Mouse (Mus musculus) ES-CJ7 (cell line): ENCODE measurements around the gene Lsamp.

Source experiments
- DNase-seq: peaks from one replicate; pipeline ENCODE4 v3.0.0; 2011; ENCODE audit warnings: low read depth, low spot score

The Lsamp gene

GRCm38 (mm10) chr16:41210055-41210454, 1225.9 kb downstream of the Lsamp start:
- no peak for DNase-seq

GRCm38 (mm10) chr16:41235829-41236228, 1251.7 kb downstream of the Lsamp start:
- no peak for DNase-seq

GRCm38 (mm10) chr16:41242841-41243240, 1258.7 kb downstream of the Lsamp start:
- no peak for DNase-seq

GRCm38 (mm10) chr16:41244711-41245110, 1260.5 kb downstream of the Lsamp start:
- peak; percentile 26 for DNase-seq

- DNase-seq = peak; percentile 58
Observed at GRCm38 (mm10) chr16:41258145-41259035, 1274.2 kb downstream of the Lsamp start.

GRCm38 (mm10) chr16:41275999-41276671, 1292.0 kb downstream of the Lsamp start:
- no peak for DNase-seq

- DNase-seq = no peak
Observed at GRCm38 (mm10) chr16:41317992-41318391, 1333.8 kb downstream of the Lsamp start.

GRCm38 (mm10) chr16:41343431-41343830, 1359.3 kb downstream of the Lsamp start:
- DNase-seq = no peak

- DNase-seq = no peak
Observed at GRCm38 (mm10) chr16:41365138-41365537, 1381.0 kb downstream of the Lsamp start.

GRCm38 (mm10) chr16:41383702-41384101, 1399.5 kb downstream of the Lsamp start:
- DNase-seq = no peak

- DNase-seq = no peak
Observed at GRCm38 (mm10) chr16:41384288-41384687, 1400.1 kb downstream of the Lsamp start.

- DNase-seq = peak; percentile 28
Observed at GRCm38 (mm10) chr16:41408850-41409249, 1424.7 kb downstream of the Lsamp start.

GRCm38 (mm10) chr16:41410671-41411070, 1426.5 kb downstream of the Lsamp start:
- DNase-seq = no peak

GRCm38 (mm10) chr16:41417363-41417762, 1433.2 kb downstream of the Lsamp start:
- no peak for DNase-seq

- no peak for DNase-seq
Observed at GRCm38 (mm10) chr16:41467391-41467790, 1483.2 kb downstream of the Lsamp start.

- no peak for DNase-seq
Observed at GRCm38 (mm10) chr16:41478694-41479093, 1494.5 kb downstream of the Lsamp start.

GRCm38 (mm10) chr16:41481832-41482231, 1497.7 kb downstream of the Lsamp start:
- no peak for DNase-seq

- no peak for DNase-seq
Observed at GRCm38 (mm10) chr16:41510915-41511552, 1526.9 kb downstream of the Lsamp start.

- DNase-seq = no peak
Observed at GRCm38 (mm10) chr16:41521566-41521965, 1537.4 kb downstream of the Lsamp start.

GRCm38 (mm10) chr16:41524266-41524665, 1540.1 kb downstream of the Lsamp start:
- no peak for DNase-seq

- peak; percentile 19 for DNase-seq
Observed at GRCm38 (mm10) chr16:41532661-41533551, 1548.7 kb downstream of the Lsamp start.
